Mouse (Mus musculus) myocyte (in vitro differentiated cells): ENCODE results near the gene 1700013F07Rik.

Experiments used
- CEBPB ChIP-seq: IDR thresholded peaks from 2 replicates; pipeline ENCODE4 v1.6.1; 2011; ENCODE audit warnings: mild to moderate bottlenecking, moderate library complexity; ENCODE audit not compliant: poor library complexity, insufficient read depth, severe bottlenecking
- POLR2A ChIP-seq: IDR thresholded peaks from one replicate; pipeline ENCODE4 v1.6.1; 2011; ENCODE audit warnings: low read depth, mild to moderate bottlenecking, control low read depth, moderate library complexity; ENCODE audit not compliant: insufficient read length

GRCm38 (mm10) chr3:108584580-108584979, 50.6 kb downstream of the 1700013F07Rik start:
- TF ChIP-seq CEBPB (no peak), POLR2A (no peak)
